Mouse (Mus musculus) gastrocnemius, adult 2 months (tissue): Measurements from ENCODE around the gene Mxi1. TPM values are rescaled to one million over a fixed set of nuclear protein-coding genes. Genes with fewer than 3 reads are reported as not detected.

Source experiments
- DNase-seq: peaks from one replicate; pipeline ENCODE4 v3.0.0; 2022
- H3K27ac ChIP-seq: fragments of 200-600 bp; 2 replicates; pipeline ENCODE4 v1.8.1; 2022; ENCODE audit warnings: mild to moderate bottlenecking
- H3K4me3 ChIP-seq: fragments of 200-600 bp; 2 replicates; pipeline ENCODE4 v1.8.1; 2022; ENCODE audit warnings: mild to moderate bottlenecking, moderate library complexity
- CTCF ChIP-seq: fragments of 200-600 bp; IDR thresholded peaks from 2 replicates; pipeline ENCODE4 v1.8.1; 2022; ENCODE audit warnings: antibody characterized with exemption, mild to moderate bottlenecking, moderate library complexity
- intact Hi-C: fragments of 180-260 bp; cut with DNase I; formaldehyde crosslinking; loops from one replicate; pipeline ENCODE4 v1.15.1; 2025
- total RNA-seq, 2 experiments: library from RNA; stranded (reverse); gene quantifications; 2 replicates each; pipeline ENCODE4 v1.2.3; 2021

Gene Mxi1
- total RNA-seq, 2 experiments from 2014 or later: 38.1 to 53.6 TPM

DNA sequence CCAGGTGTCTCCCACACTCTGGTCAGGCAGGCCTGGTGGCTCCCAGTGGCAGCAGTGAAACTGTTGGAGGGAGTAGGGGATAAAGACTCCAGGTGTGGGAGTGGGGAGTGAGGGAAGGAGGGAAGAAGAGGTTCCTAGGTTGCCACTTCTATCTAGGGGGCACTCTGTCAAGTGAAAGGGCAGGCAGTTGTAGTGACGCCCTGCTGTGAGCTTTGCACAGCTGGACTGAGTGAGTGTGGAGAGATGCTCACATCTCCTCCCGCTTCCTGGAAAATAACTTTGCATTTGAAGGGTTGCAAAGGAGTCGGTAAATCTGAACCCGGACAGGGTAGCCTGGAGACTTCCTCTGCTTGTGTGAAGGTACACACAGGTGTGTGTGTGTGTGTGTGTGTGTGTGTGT lies 687 bp upstream of the Mxi1 start:
- DNase-seq: no peak
- no peak for TF ChIP-seq CTCF
- intact Hi-C loops: loop anchor here (5.0 kb wide), 3 partner anchors 53 to 167 kb away; partner anchors contain the start of gene Add3
- H3K4me3 ChIP-seq: no peak overlapping the region
- no peak overlapping the region for H3K27ac ChIP-seq

DNA sequence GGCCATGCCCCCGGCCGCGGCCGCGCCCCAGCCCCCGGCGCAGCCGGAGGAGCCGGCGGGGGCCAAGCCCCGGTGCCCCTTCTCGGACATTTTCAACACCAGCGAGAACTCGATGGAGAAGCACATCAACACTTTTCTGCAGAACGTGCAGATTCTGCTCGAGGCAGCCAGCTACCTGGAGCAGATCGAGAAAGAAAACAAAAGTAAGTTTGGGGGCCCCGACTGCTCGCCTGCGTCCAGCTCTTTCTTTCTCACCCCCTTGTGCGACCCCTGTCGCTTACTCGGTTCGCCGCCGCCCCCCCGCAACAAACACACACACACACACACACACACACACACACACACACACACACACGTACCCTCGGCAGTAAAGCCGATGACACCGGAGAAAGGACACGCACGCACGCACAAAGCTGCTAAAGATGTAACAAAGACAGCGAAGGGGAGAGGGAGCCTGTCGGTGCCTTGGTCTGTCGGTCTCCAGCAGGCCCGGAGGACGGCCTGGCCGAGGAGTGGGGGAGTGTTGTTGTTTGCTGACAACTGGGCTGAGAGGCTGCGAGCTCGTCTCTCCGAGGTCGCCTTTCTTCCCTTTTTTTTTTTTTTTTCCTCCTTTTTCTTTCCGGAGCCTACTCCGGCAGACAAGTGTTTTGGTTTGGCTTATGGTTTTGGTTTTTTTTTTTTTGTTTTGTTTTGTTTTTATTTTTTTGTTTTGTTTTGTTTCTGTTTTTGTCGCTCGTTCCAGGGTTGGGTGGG lies 629 bp downstream of the Mxi1 start:
- TF ChIP-seq CTCF: no peak
- peak overlapping the region; percentile 100 for H3K27ac ChIP-seq
- H3K4me3 ChIP-seq: peak overlapping the region; percentile 94
- intact Hi-C loops: loop anchor here (5.0 kb wide), 3 partner anchors 51 to 169 kb away; partner anchors contain the start of gene Add3
- DNase-seq: peak; percentile 75

DNA sequence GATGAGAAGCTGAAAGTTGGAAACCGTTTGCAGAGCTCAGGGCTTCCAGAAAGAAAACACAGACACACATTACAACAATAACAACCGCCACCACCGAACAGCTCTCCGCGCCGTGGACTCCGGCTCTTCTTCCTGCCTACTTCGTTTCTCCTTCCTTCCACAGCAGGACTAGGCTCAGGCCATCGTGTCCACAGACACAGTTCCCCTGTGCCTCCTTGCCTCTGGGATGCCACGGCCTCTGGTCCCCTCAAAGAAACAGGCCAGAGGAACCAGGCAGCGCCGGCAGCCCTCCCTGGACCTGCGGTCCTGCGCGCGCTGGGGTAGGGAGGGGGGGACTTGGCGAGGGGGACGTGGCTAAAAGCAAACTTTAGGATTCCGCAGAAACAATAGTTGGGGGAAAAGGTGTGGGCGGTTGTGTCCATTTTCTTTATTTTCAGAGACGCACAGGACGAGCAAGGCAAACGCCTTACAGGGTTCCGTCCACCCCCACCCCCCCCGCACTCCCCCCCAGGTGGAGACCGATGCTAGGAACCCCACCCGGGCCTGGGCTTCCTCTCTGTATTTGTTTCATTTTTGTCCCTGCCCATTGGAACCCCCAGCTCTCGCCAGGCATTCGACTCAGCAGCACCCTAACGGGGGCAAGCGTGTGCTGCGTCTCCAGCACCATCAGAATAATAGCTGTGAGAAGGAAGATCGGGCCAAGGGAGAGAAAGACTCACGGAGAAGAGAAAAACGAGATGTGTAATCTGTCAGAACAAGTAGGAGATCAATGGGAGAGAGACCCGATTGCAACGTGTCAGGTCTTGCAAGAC lies 1.4 kb downstream of the Mxi1 start:
- peak; percentile 64 for DNase-seq
- intact Hi-C loops: loop anchor here (5.0 kb wide), 3 partner anchors 51 to 169 kb away; partner anchors contain the start of gene Add3
- Histone ChIP-seq H3K27ac (peak overlapping the region; percentile 100), H3K4me3 (peak overlapping the region; percentile 94)
- no peak for TF ChIP-seq CTCF

DNA sequence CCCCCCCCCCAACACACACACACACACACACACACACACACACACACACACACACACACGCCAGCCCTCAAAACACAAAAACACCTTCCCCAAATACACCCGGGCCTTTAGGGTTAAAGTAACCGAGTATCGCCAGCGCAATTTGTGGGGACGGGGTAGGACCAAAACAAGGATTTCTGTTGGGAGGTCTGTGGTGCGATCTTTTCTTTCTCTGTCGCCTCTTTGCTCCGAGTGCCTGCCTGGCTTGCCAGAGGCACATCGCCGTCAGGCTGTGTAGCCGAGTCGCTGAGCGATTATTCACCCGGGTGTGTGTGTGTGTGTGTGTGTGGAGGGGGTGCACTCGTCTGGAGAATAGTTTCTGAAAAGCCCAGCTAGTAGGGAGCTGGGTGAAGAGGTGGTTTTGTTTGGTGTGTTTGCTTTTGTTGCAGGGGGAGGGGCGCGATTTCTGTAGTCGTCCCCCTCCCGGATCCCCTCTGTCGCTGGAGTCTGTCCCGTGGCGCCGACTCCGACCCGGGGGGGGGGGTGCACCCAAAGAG lies 2.1 kb downstream of the Mxi1 start:
- Histone ChIP-seq H3K27ac (peak overlapping the region; percentile 100), H3K4me3 (peak overlapping the region; percentile 94)
- intact Hi-C loops: loop anchor here (5.0 kb wide), 3 partner anchors 50 to 170 kb away; partner anchors contain the start of gene Add3
- peak; percentile 72 for DNase-seq
- TF ChIP-seq CTCF: no peak

GRCm38 (mm10) chr19:53312951-53313683 lies 2.8 kb downstream of the Mxi1 start:
- peak overlapping the region; percentile 100 for H3K27ac ChIP-seq
- peak; percentile 89 for DNase-seq
- intact Hi-C loops: loop anchor here (5.0 kb wide), 3 partner anchors 49 to 171 kb away; partner anchors contain the start of gene Add3

DNA sequence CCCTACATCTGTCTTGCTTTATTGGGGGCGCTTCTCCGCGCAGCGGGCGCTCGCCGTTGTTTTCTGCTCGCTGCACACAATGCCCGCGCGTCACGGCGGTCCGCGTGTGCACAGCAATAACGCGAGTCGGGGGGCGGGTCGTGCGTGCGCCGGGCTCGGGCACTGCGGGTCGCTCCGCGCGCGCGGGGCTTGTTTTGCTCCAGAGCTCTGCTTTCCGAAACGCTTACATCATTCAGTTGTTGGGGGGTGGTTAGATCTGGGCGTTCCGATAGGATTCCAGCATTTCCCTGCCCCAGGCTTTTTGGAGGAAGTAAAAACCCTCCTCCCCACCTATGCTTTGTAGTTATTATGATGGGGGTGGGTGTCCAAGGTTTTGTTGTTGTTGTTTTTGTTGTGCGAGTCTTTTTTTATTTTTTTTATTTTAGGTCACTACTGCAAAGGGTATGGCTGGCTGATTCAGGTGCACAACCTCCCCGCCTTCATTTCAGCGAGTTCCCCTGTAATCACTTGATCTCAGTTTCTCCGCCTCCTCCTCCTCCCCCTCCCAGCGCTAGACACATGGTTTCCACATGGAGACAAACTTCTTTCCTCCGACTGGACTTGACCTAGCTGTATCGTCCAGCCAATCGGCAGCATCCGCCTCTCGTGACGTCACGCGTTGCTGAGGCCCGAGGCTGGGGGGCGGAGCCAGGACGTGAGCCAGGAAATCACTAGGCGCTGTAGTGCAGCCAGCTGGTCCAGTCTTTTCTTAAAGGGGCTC lies 3.5 kb downstream of the Mxi1 start:
- intact Hi-C loops: loop anchor here (5.0 kb wide), 3 partner anchors 48 to 172 kb away; partner anchors contain the start of gene Add3
- peak; percentile 98 for DNase-seq
- Histone ChIP-seq H3K27ac (peak overlapping the region; percentile 100), H3K4me3 (peak overlapping the region; percentile 94)
- no peak for TF ChIP-seq CTCF

More at GRCm38 (mm10) chr19:53312951-53313683, 2.8 kb downstream of the Mxi1 start:
- no peak for TF ChIP-seq CTCF
- peak overlapping the region; percentile 94 for H3K4me3 ChIP-seq

DNA sequence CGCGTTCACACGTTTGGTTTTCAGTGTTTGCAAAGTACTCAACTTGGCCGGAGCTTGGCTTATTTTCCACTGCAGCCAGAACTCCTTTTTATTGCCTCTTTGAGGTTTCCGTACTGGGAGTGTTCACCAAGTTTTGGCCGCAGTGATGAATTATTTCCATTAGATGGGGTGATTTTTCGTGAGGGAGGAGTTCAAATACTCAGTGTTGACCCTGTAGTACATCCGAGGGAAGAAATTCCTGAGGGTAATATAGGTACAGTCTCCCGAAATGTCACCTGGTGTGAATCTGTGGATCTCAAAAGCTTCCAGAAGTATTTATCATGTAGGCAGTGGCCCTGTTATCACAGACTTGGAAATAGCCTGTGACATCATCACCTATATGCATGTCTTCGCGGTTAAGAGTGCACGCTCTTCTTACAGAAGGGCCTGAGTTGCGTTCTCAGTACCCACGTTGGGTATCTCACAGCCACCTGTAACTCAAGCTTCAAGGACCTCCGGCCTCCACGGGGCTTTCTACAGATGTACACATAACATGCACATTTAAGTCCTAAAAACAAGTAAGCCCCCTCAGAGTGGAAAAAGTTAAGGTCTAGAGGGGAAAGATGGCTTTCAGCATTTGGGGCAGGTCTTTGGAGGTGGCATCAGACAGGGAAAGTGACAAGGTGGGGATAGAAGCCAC lies 4.4 kb downstream of the Mxi1 start:
- no peak for DNase-seq
- intact Hi-C loops: loop anchor here (5.0 kb wide), 3 partner anchors 48 to 172 kb away; partner anchors contain the start of gene Add3
- Histone ChIP-seq H3K4me3 (peak overlapping the region; percentile 94), H3K27ac (peak overlapping the region; percentile 100)
- TF ChIP-seq CTCF: no peak

DNA sequence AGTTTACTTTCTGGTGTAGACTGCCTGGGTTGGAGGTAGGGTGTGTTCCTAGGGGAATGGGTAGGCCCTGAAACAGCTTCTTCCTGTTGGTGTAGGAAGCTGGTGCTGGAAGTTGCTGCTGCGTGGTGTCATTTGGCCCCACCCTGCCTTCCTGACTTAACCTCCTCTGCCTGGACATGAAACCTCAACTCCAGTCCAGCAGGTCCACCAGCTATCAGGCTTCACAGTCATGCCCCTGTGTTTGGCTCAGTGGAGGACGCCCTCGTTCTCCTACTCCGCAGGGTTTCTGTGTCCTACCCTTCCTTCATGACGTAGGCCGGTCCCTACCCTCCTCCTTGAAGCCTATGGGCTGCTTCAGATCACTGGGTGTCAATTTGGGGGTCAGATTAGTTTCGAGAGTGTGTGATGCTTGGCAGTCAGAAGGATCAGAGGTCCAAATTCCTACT lies 4.9 kb downstream of the Mxi1 start:
- peak overlapping the region; percentile 100 for H3K27ac ChIP-seq
- intact Hi-C loops: no loop called here
- H3K4me3 ChIP-seq: peak overlapping the region; percentile 94; the same call in 1 of the 2 replicates
- DNase-seq: no peak
- TF ChIP-seq CTCF: no peak

DNA sequence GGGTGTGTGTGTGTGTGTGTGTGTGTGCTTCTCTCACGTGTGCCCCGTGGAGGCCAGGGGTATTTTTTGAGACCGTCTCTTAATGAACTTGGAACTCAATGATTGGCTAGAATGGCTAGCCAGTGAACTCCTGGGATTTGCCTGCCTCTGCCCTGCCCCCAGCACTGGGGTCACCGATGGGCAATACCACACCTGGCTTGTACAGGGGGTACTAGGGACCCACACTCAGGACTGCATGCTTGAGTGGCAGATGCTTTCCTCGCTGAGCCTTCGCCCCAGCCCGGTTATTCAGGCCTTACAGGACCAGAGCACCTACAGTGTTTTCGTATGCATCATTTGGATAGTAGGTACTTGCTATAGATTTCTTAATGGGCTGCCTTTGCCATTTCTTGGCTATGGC lies 5.8 kb downstream of the Mxi1 start:
- Histone ChIP-seq H3K27ac (no peak overlapping the region), H3K4me3 (no peak overlapping the region)
- no peak for TF ChIP-seq CTCF
- DNase-seq: no peak
- intact Hi-C loops: no loop called here

- intact Hi-C loops: no loop called here
- Histone ChIP-seq H3K4me3 (no peak overlapping the region), H3K27ac (no peak overlapping the region)
- DNase-seq: no peak
- no peak for TF ChIP-seq CTCF
Measured at GRCm38 (mm10) chr19:53316963-53317362, 6.6 kb downstream of the Mxi1 start.
